Mouse (Mus musculus) gastrocnemius, postnatal 25 days (tissue): Measurements from ENCODE around the gene Odc1. TPM values are rescaled to one million over a fixed set of nuclear protein-coding genes. Genes with fewer than 3 reads are reported as not detected.
A peak's percentile ranks its signal among the peaks of the same experiment; 100 is the strongest.

Source experiments
- DNase-seq: peaks from one replicate; pipeline ENCODE4 v3.0.0; 2022
- total RNA-seq, 2 experiments: library from RNA; stranded (reverse); gene quantifications; 1 replicate in 1 of 2; 2 replicates in 1 of 2; pipeline ENCODE4 v1.2.3; 2021

Gene Odc1
- total RNA-seq, 2 experiments from 2014 or later: 79.8 to 94.3 TPM

DNA sequence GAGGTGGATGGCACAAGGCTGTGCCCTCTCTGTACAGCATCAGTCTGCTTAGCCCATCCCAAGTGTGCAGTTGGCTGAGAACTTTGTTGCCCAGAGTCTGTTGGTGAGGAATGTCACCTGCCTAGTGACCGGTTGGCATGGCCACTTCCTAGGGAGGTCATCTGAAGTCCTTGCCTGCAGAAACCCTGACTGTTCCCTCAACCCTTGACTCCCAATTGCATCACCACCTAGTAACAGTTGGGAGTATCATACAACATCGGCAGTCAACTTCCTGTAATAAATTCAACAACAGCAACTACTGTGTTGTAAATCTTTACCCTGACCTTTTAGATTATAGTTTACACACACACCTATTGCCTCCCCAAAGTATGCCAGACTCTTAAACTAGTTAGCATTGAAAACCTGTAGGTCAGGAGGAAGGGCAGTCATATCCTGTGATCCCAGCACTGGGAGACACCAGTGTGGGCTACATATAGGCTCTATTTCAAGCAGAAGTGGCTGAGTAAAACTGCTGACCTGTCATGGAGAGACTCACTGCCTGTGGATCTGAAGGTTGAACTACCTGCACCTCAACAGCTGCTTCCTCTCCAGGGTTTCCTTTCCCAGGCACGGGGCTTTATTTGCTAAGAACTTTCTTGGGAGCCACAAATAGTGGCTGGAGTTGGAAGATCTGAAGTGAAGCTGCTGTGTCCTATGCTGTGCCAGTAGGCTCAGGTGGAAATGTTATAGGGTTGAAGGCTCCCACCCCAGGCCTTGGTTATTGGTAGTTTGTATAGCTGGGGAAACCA is 6.8 kb downstream of the Odc1 start:
- DNase-seq: no peak

DNA sequence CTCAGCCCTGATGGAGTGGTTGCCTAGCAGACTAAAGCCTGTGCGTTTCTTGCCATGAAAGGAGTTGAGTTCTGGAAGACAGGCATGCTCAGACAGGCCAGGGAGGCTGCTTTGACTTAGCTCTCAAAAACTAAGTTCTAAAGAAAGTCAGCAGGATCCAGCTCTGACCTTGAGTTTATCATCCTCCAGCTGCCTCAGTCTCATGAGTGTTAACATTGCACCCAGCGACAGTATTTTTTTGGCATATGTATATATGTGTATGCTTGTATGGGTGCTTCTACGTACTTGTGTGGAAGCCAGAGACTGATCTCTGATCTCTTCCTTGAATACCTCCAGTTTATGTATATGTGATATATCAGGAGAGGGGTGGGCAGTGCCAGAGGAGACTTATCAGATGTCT is 7.8 kb downstream of the Odc1 start:
- no peak for DNase-seq

DNA sequence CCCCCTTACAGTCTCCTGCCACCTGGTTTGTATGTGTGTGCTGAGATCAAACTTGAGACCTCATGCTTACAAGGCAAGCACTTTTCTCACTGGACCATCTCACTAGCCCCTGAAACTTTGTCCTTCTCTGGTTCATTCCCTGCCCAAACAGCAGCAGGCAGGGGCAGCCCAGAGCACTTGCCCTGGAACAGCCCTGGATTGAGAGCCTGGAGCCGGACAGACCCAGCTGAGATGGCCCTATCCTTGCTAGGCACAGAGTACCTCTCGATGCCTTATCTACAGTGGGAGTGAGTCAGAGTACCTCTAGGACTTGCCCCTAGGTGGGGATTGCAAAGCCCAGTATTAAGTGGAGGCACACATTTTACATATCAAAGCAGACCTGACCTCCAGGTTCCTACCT is 8.4 kb downstream of the Odc1 start:
- DNase-seq: no peak

DNA sequence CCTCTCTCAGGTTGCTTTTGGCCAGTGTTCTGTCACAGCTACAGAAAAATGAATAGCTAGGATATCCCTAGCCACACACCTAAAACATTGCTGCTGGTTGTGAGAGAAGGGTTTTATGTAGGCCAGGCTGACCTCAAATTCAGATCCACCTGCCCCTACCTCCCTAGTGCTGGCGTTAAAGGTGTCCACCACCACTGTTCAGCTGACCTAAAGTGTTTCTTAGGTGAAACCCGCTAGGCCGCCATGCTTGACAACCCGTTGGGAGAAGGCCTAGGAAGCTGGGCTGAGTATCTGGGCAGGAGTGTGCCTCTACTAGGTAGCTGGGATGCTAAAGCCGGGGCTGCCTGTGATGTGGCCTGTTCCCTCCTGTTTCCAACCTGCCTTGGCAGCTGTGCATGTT is 9.0 kb downstream of the Odc1 start:
- DNase-seq: no peak

- peak; percentile 75 for DNase-seq
Observed at GRCm38 (mm10) chr12:17554200-17554951, 9.8 kb downstream of the Odc1 start.

GRCm38 (mm10) chr12:17556430-17557343 is 12.1 kb downstream of the Odc1 start:
- DNase-seq: no peak

- no peak for DNase-seq
Observed at GRCm38 (mm10) chr12:17557344-17557966, 12.9 kb downstream of the Odc1 start.

DNA sequence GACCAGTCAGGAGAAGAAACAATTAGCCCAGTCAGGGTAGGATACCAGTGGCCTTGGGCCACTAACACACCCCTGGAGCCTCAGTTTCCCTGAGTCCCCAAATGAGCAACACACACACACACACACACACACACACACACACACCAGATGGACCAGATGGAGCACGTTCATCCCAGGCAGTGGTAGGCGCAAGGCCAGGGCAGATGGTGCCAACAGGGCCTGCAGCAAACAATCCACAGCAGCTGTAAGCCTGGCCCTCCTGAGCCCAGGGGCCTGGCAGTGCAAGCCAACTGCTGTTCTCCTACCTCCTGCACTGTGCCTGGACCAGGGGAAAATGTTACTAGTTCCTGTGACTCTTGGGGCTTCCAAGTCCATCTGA is 13.4 kb downstream of the Odc1 start:
- no peak for DNase-seq

DNA sequence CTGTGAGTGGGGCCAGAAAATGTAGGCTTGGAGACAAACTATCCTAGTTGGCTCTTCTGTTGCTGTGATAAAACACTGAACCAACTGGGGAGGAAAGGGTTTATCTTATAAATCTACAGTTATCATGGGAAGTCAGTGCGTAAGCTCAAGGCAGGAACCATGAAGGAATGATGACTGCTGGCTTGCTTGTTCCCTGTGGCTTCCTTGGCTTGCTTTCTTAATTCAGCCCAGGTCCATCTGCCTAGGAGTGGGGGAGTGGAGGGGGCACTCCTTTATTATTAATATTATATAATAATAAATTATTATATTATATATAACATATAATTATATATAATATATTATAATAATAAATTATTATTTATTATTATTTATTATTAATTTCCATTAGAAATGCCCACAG is 17.8 kb downstream of the Odc1 start:
- DNase-seq: no peak

DNA sequence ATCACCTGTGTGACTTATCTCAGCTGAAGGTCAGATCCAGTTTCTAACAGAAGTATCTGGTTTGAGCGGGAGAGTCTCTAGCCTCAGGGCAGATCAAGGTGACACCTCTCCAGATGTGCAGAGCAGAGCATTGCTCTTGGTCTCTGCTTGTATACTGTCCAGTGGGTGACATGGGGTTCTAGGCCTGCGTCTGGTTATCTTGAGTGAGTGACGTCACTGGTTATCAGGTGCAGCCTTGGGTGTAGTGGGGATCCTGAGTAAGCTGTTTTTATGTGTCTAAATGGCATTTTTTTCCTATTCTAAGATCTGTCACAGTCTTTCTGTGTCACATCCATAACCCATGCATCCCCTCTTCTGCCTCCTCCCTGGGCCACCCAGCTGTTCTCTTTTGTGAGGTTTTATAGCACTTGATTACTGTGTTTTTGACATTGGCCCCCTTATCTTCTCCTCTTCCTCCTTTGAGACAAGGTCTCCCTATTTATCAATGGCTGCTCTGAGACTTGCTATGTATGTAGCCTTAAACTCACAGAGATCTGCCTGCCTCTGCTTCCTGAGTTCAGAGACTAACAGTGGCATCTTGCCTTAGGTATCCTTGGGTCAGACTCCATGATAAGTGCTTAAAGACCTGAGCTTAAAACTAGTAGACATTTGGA is 20.9 kb downstream of the Odc1 start:
- DNase-seq: no peak

DNA sequence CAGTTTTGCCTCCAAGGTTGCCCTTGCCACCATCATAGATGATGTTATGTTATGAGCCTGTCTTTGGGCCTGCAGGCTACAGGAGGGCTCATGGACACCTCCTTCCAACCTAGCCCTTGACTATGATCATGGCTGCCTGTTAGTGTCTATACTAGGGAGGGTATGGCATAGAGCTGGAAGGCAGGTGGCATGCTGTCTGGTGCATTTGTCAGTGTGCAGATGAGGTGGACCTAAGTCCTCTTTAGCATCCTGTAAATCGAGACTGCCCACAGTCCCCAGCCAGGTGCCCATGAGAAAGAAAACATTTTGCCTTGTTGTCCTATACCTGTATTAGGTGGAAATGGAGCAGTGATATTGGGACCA is 21.4 kb downstream of the Odc1 start:
- DNase-seq: no peak

- DNase-seq: no peak
Observed at GRCm38 (mm10) chr12:17568564-17568963, 24.0 kb downstream of the Odc1 start.

DNA sequence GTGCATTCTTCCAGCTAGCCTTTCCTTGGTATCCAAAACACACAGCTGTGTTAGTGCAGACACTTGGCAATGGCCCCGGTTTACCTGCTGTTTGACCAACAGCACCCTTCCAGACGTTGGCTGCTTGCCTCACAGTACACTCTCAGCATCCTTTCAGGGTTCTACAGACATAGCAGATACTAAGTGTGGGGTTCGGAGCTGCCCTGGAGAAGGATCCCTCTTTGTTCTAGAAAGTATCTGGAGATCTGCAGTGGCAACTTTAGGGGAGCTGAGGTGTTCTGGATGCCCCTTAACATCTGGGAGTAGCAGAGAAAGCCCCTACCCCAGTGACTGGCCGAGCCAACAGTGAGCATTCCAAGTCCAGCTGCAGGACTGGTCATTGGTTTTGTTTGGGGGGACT is 30.0 kb downstream of the Odc1 start:
- no peak for DNase-seq

GRCm38 (mm10) chr12:17575156-17575910 is 30.7 kb downstream of the Odc1 start:
- no peak for DNase-seq

DNA sequence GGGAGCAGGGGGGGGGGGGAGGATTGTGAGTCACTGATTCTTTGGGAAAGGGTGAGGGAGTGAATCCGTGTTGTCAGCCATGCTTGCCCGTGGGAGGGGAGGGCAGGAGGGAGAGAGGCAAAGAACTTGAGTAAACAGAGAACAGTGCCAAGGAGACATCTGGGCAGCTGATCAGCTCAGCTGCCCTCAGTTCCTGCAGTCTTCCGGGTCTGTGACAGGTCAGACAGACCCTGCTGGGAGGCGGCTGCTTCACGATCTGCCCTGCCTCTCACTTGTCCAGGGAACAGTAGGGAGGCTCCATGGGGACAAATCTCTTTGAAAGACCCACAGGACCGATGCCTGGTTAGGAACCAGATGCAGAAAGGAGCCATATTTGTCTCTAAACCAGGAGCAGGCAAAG is 31.4 kb downstream of the Odc1 start:
- DNase-seq: peak; percentile 29

DNA sequence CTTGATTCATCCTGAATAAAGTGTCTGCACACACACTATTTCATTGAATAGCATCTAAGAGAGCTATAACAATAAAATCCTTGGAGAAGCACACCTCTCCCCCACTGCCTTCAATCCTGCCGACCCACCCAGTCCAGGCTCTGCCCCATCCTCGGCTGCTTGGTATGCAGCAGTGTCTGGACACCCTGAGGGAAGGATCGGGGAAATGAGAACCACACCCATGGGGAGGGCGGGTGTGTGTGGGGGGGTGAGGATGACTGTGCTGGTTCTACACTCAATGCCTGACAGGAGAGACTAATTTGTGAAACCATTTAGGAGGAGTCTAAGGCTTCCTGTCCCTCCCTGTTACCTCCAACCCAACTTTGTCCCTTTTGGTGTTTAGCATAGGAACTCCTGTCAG is 34.0 kb downstream of the Odc1 start:
- DNase-seq: no peak

- DNase-seq: no peak
Observed at GRCm38 (mm10) chr12:17581001-17581400, 36.4 kb downstream of the Odc1 start.

- DNase-seq: no peak
Observed at GRCm38 (mm10) chr12:17582406-17582805, 37.8 kb downstream of the Odc1 start.

DNA sequence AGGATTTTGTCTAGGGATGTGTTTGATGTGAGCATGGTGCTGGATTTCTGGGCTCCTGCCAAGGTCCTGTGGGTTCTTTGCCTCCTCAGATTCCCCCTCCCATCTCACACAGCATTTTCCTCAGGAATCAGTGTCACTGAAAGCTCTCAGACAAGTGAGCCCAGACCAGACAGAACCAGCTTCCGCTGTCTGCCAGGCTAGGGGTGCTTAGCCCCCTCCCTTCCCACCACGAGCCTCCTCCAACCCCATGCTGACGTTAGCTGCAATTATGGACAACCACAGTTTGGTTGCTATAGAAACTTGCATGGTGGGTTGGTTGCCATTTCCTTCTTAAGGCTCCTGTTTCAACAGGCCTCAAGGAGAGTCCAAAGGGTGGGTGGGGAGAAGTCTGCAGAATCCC is 39.3 kb downstream of the Odc1 start:
- DNase-seq: no peak

GRCm38 (mm10) chr12:17586011-17586410 is 41.4 kb downstream of the Odc1 start:
- no peak for DNase-seq

- DNase-seq: no peak
Observed at GRCm38 (mm10) chr12:17588436-17588835, 43.8 kb downstream of the Odc1 start.
